Mouse (Mus musculus): ENCODE measurements around the gene Mog. TPM values are rescaled to one million over a fixed set of nuclear protein-coding genes. Genes with fewer than 3 reads are reported as not detected.
A peak's percentile ranks its signal among the peaks of the same experiment; 100 is the strongest.
"Not testable (repeated sequence)": the region's sequence is repeated elsewhere in the genome, so short reads cannot be mapped to it uniquely, and the experiment has no call there.

Mog gene
- polyA plus RNA-seq, 1 experiment from 2014 or later = not detected

DNA sequence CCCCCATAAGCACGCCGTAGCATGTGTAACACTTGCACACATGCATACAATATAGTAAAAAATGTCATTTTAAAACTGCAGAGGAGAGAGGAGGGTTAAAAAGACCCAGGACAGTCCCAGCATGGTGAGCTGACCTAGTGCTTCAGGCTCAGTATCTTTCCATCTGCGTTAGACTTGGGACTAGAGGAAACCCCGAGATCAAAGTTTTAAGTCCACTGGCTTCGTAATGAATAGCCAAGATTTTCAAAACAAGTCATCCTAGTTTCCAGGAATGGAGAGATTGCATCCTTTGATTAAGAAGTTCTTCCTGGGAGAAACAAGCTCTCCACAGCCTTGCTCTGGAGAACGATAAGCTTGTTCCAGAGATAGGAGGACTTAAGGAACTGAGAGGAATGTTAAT is 15.0 kb downstream of the Mog start:
- no peak overlapping the region for H3K4me2 ChIP-seq
- 71% methylated on average over 6 of the region's 6 CpGs for WGBS (ENCODE audit: insufficient replicate concordance)
- no peak overlapping the region for H3K9ac ChIP-seq
- H3K4me3 ChIP-seq = no peak overlapping the region
- H3K9me3 ChIP-seq (replicated peaks) = no peaks in the 10 kb centered on the region
- H3K27me3 ChIP-seq (replicated peaks) = peaks cover 10% of the 10 kb centered on the region
- H3K4me1 ChIP-seq = no peaks in the 10 kb centered on the region
- ATAC-seq = no peak
- 0 out of 2 replicates have a peak, but pooled peaks cover 3% of the 10 kb centered on the region for H3K36me3 ChIP-seq
- H3K27ac ChIP-seq = no peak overlapping the region

DNA sequence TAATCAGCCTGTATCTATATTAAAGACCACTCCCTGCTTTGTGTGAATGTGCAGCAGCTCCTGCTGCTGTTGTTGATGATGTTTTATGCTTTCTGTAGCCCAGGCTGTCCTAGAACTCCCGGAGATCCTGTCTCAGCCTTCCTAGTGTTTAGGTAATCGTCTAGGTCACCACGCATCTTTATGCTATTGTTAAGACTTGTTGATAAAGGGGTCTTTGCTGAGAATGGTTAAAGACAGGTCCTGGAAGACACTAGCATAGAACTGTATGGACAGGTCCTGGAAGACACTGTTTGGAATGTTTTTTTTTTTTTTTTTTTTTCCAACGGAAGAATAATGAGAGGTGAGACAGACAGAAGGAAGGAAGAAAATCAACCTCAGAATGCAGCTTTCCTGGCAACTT is 19.8 kb downstream of the Mog start:
- no peak overlapping the region for H3K27ac ChIP-seq
- H3K9me3 ChIP-seq (replicated peaks) = no peaks in the 10 kb centered on the region
- no peak overlapping the region for H3K9ac ChIP-seq
- peak overlapping the region; percentile 66 for H3K4me2 ChIP-seq
- ATAC-seq = no peak
- H3K36me3 ChIP-seq = no peaks in the 10 kb centered on the region
- WGBS (ENCODE audit: insufficient replicate concordance) = 40% methylated on average over 4 of the region's 4 CpGs
- H3K4me1 ChIP-seq = no peaks in the 10 kb centered on the region; the same call in 1 of the 2 replicates
- peaks cover 25% of the 10 kb centered on the region for H3K27me3 ChIP-seq (replicated peaks)
- H3K4me3 ChIP-seq = peak overlapping the region; percentile 55

DNA sequence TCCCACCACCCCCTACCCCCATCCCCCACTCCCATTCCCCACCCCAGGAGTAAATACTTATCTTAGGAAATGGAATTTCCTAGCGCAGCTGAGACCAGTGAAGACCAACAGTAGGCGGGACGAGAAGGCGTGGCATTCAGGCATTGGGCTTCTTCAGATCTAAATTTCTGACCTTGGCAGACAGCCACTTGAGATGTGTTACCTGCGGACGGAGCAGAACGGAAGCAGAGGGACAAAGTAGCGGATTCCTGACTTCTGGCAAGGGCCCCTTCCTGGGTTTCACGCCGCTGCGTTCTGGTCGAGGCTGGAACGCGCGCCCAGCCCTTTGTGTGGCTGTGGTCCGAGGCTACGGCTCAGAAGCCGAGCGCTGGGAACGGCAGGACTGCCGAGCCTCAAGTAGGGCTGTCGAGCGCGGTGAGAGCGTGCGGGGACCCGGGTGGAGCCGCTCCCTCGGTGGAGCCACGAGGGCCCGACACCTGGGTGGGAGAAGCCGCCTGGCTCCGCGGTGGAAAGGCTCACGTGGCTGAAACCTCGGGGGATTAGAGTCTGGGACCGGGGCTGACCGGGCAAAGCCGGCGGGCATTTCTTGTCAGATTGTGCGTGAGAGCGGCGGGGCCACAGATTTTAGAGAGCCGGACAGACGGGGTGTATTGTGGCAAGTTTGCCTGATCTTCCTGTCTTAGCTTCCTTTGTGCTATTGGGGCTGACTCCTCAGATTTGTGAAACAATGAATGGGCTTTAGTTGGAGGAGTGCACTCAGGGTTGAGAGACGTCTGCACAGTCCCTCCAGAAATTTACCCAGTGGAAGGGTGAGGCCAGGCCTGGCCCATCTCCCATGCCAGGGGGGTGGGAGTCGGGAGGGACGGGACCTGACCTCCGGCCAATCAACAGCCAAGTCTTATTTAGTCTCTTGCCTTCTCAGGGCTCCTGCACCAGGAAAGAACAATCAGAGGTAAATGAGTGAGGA is 20.6 kb downstream of the Mog start:
- peak; percentile 55 for ATAC-seq
- Histone ChIP-seq H3K9me3 (replicated peaks) (no peaks in the 10 kb centered on the region), H3K4me1 (no peaks in the 10 kb centered on the region; the same call in 1 of the 2 replicates), H3K4me3 (peak overlapping the region; percentile 55), H3K27me3 (replicated peaks) (peaks cover 25% of the 10 kb centered on the region), H3K9ac (peak overlapping the region; percentile 61), H3K36me3 (no peaks in the 10 kb centered on the region), H3K4me2 (peak overlapping the region; percentile 66), H3K27ac (peak overlapping the region; percentile 48; the same call in 1 of the 2 replicates)
- WGBS (ENCODE audit: insufficient replicate concordance) = 2% methylated on average over 49 of the region's 49 CpGs

DNA sequence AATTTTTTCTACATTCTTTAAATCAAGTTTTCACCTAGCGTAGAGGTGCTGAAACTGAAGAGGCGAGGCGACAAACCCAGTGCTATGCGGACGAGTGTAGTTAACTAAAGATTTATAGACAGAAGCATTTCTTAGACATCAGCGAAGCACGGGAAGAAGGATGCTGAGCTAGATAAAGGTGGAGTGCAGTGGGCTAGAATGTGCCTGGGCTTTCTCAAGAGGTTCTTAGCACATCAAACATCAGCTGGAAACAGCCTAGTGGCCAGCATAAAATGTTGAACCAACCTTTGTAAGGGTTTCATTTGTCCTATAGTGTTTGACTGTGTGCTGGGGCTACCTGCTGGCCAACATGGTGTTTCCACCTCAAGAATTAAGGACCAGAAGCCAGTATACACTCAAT is 22.3 kb downstream of the Mog start, which contains the start of gene Zfp57:
Gene Zfp57 (plus strand): TSS at position 301 of the 400 bp plus-strand sequence.
- Histone ChIP-seq H3K4me1 (no peaks in the 10 kb centered on the region; the same call in 1 of the 2 replicates), H3K27ac (no peak within 1 kb of the TSS), H3K4me2 (peak within 1 kb of the TSS; percentile 66; the same call in 1 of the 2 replicates), H3K4me3 (no peak within 1 kb of the TSS), H3K36me3 (no peaks in the 10 kb centered on the region), H3K9ac (no peak within 1 kb of the TSS), H3K9me3 (replicated peaks) (no peaks in the 10 kb centered on the region), H3K27me3 (replicated peaks) (peaks cover 25% of the 10 kb centered on the region)
- WGBS (ENCODE audit: insufficient replicate concordance) = 73% methylated on average over 7 of the region's 7 CpGs
- ATAC-seq = no peak

DNA sequence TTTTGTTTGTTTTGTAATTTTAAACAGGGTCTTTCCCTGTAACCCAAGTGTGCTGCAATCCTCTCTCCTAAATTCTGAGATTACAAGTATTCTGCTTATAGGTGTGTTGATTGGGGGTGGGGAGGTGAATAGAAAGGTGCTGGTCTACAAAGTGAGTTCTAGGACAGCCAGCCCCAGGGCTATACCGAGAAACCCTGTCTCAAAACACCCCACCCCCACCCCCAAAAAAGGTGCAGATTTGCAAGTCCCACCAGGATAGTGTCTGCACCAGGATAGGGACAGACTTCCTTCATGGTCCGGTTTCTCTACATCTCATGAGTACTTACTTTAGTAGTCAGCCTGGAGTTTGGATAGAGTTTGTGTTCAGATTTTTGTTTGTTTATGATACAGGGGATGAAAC is 24.7 kb downstream of the Mog start:
- Histone ChIP-seq H3K27ac (no peak overlapping the region), H3K9ac (no peak overlapping the region), H3K4me3 (no peak overlapping the region), H3K4me2 (no peak overlapping the region), H3K36me3 (no peaks in the 10 kb centered on the region), H3K9me3 (replicated peaks) (no peaks in the 10 kb centered on the region), H3K4me1 (no peaks in the 10 kb centered on the region; the same call in 1 of the 2 replicates), H3K27me3 (replicated peaks) (peaks cover 18% of the 10 kb centered on the region)
- ATAC-seq = no peak
- WGBS (ENCODE audit: insufficient replicate concordance) = 45% methylated on average over 2 of the region's 2 CpGs

DNA sequence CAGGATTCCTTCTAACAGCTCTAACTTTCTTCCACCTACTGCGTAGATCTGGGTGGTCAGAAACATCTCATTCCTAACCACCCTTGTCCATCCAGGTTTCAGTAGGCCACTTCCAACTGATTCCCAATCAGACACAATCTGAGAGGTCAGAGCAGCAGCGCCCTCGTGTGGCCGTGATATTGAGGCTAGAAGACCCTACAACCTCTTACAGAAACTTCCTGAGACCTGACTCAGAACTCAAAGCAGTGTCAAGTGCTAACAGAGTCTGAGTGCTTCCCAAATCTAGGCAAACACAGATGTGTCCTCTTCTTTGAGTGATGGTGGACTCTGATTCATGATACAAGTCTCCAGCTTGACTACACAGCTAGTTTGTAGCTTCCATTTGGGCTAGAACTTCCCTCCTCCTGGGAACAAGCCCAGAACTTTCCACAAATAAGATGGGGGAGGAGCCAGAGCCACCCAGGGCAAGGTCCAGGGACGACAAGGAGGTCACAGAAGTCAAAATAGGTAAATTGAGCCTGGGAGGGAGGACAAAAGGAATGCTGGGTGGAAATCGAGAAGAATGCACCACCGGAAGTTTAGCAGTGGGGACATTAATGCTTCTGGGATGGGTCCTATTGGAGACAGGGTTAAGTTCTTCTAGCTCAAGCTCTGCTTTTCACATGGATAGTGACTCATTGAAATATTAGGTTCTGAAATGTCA is 26.0 kb downstream of the Mog start:
- Histone ChIP-seq H3K27ac (no peak overlapping the region), H3K9ac (no peak overlapping the region), H3K27me3 (replicated peaks) (peaks cover 5% of the 10 kb centered on the region), H3K4me2 (no peak overlapping the region), H3K9me3 (replicated peaks) (no peaks in the 10 kb centered on the region), H3K36me3 (no peaks in the 10 kb centered on the region), H3K4me3 (no peak overlapping the region), H3K4me1 (no peaks in the 10 kb centered on the region)
- no peak for ATAC-seq
- 21% methylated on average over 7 of the region's 7 CpGs for WGBS (ENCODE audit: insufficient replicate concordance)

DNA sequence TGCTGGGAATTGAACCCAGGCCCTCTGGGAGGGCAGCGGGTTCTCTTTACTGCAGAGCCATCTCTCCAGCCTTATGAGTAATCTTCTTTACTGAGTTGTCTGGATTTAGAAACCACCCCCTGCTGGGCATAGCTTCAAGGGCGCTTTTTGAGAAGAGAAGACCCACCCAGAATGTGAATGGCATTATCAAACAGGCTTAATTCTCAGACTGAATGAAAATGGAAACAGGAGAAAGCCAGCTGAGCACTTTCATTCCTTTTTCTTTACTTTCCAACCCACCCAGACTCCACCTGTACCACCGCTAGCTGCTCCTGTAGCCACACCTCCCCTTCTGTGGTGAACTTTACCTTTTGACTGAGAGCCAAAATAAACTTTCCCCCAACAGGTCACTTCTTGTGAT is 27.8 kb downstream of the Mog start:
- no peak for ATAC-seq
- no peaks in the 10 kb centered on the region for H3K9me3 ChIP-seq (replicated peaks)
- no peak overlapping the region for H3K4me3 ChIP-seq
- no peaks in the 10 kb centered on the region for H3K36me3 ChIP-seq
- H3K9ac ChIP-seq = no peak overlapping the region
- no peaks in the 10 kb centered on the region for H3K4me1 ChIP-seq
- no peak overlapping the region for H3K27ac ChIP-seq
- H3K27me3 ChIP-seq (replicated peaks) = no peaks in the 10 kb centered on the region; the same call in 1 of the 2 replicates
- WGBS (ENCODE audit: insufficient replicate concordance) = 61% methylated on average over 3 of the region's 3 CpGs
- no peak overlapping the region for H3K4me2 ChIP-seq

DNA sequence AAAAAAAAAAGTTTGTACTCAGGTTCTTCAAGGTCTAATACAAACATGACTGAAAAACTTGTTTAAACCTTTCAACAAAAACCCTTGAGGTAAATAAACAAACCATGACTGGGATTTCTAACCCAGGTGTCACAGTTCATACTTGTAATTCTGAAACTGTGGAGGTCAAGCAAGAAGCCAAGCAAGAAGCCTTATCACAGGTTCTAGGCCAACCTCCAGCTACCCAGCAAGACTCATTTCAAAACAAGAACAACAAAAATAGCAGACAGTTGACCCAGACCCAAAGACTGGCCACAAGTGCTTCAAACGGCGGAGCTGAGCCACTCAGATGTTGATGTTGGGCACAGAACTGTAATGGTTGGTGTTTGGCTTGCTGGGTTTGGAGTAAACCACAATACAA is 28.7 kb downstream of the Mog start:
- 79% methylated on average over 2 of the region's 2 CpGs for WGBS (ENCODE audit: insufficient replicate concordance)
- H3K27me3 ChIP-seq (replicated peaks) = peaks cover 7% of the 10 kb centered on the region
- H3K4me3 ChIP-seq = no peak overlapping the region
- no peaks in the 10 kb centered on the region for H3K9me3 ChIP-seq (replicated peaks)
- no peaks in the 10 kb centered on the region for H3K36me3 ChIP-seq
- no peak overlapping the region for H3K27ac ChIP-seq
- no peak overlapping the region for H3K9ac ChIP-seq
- no peak for ATAC-seq
- no peak overlapping the region for H3K4me2 ChIP-seq
- no peaks in the 10 kb centered on the region for H3K4me1 ChIP-seq

DNA sequence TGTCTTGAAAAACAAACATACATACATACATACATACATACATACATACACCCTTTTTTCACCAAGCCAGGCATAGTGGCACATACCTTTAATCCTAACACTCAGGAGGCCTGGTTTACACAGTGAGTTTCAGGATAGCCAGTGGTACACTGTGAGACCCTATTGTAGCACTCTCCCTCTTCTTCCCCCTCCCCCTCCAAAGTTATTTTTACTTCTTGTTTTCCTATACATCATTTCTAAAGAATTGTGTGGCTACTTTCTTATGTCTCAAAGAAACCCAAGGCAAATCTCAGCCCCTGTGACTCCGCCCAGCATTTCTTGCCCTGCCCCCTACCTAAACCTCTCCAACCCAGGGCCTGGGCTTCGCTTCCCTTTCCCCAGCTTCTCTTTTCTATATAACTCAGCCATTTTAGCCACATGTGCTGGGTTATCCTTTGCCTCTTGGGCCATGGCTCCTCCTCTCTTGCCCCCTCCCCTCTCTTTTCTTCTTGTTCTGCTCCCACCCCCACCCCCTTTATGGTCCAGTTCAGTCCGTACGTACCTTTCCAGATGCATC is 29.4 kb downstream of the Mog start:
- H3K9me3 ChIP-seq (replicated peaks) = no peaks in the 10 kb centered on the region
- no peaks in the 10 kb centered on the region for H3K36me3 ChIP-seq
- 72% methylated on average over 4 of the region's 4 CpGs for WGBS (ENCODE audit: insufficient replicate concordance)
- H3K9ac ChIP-seq = no peak overlapping the region
- H3K4me3 ChIP-seq = no peak overlapping the region
- H3K27me3 ChIP-seq (replicated peaks) = peaks cover 14% of the 10 kb centered on the region
- H3K27ac ChIP-seq = no peak overlapping the region
- no peak overlapping the region for H3K4me2 ChIP-seq
- no peak for ATAC-seq
- H3K4me1 ChIP-seq = no peaks in the 10 kb centered on the region

DNA sequence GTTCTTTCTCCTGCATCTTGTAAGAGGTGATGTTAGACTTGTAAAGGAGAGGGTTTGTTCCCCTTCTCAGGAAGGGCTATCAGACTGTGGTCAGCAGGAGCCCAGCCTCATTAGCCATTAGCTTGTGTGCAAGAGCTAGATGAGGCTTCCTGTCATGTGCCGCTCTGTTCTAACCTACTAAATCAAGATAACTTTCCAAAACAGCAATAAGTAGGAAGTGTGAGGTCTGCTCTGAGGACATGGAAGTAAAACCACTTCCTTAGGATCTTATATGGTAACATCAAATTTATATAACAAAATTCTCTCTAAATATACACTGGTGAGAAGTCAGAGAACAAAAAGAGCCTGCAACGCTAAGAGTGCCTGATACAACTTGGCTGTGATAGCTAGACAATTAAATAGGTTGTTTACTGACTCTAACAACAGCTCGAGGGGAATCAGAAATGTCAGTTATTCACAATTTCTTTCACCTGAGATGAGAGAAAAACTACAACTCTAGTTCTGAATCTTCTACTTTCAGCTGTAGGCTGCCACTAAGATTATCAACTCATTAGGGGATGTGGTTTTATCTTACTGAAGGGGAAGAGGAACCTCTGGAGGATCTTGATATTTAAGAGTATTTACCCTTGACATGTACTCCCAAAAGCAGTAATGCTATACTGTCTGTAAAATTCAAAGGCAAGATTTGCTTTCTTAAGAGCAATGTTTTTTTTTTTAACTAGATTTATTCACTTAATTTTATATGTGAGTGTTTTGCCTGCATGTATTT is 30.7 kb downstream of the Mog start:
- H3K4me1 ChIP-seq = no peaks in the 10 kb centered on the region
- H3K36me3 ChIP-seq = no peaks in the 10 kb centered on the region
- 11% methylated on average over 3 of the region's 3 CpGs for WGBS (ENCODE audit: insufficient replicate concordance)
- no peak overlapping the region for H3K4me3 ChIP-seq
- no peak overlapping the region for H3K27ac ChIP-seq
- ATAC-seq = no peak
- H3K9me3 ChIP-seq (replicated peaks) = no peaks in the 10 kb centered on the region
- peaks cover 27% of the 10 kb centered on the region for H3K27me3 ChIP-seq (replicated peaks)
- no peak overlapping the region for H3K9ac ChIP-seq
- no peak overlapping the region for H3K4me2 ChIP-seq

DNA sequence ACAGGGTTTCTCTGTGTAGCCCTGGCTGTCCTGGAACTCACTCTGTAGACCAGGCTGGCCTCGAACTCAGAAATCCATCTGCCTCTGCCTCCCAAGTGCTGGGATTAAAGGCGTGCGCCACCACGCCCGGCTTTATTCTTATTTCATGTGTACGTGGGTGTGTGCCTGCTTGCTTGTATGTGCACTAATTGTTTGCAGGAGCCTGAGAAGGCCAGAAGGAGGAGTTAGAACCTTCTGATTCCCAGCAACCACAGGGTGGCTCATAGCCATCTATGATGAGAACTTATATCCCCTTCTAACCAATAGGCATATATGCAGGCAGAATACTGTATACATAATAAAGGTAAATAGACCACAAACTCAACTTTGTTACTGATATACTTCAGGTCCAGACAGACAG is 32.6 kb downstream of the Mog start:
- H3K36me3 ChIP-seq; H3K27ac ChIP-seq; H3K9me3 ChIP-seq (replicated peaks); ATAC-seq; H3K4me3 ChIP-seq; H3K9ac ChIP-seq; H3K4me2 ChIP-seq; H3K4me1 ChIP-seq: not testable (repeated sequence)
- H3K27me3 ChIP-seq (replicated peaks) = peaks cover 40% of the 10 kb centered on the region
- WGBS (ENCODE audit: insufficient replicate concordance) = 77% methylated on average over 6 of the region's 6 CpGs

Measured in liver, embryonic 12.5 days (tissue).